Mouse (Mus musculus): ENCODE data around the gene Gmip. TPM values are rescaled to one million over a fixed set of nuclear protein-coding genes. Genes with fewer than 3 reads are reported as not detected.

The Gmip gene
- polyA plus RNA-seq, 1 experiment = 6.8 TPM

DNA sequence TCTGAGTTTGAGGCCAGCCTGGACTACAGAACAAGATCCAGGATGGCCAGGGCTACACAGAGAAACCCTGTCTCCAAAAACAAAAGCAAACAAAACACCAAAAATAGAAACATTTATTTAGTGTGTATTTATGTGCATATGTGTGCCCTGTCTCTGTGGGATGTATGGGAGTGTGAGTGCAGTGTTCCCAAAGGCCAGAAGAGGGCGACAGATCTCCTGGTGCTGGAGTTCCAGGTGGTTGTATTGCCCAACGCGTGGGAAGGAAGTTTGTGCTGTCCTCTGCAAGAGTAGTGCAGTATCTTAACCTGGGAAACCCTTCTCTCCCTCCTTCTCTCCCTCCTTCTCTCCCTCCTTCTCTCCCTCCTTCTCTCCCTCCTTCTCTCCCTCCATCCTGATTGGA is 41.4 kb downstream of the Gmip start:
- H3K36me3 ChIP-seq (ENCODE audit: control insufficient read depth, insufficient read depth) = no peaks in the 10 kb centered on the region
- H3K4me3 ChIP-seq (ENCODE audit: insufficient read depth, poor library complexity, severe bottlenecking) = no peak overlapping the region
- TF ChIP-seq CEBPB (IDR thresholded peaks at IDR 0.05; ENCODE audit: low read depth) (no peak), FOSL1 (IDR thresholded peaks at IDR 0.05; ENCODE audit: insufficient read depth, low read length, poor library complexity, severe bottlenecking) (no peak), MYOG (IDR thresholded peaks at IDR 0.05; ENCODE audit: control insufficient read depth, extremely low read depth, insufficient read length) (no peak), MYOD1 (IDR thresholded peaks at IDR 0.05; ENCODE audit: control insufficient read depth, insufficient read length, low read depth) (no peak), USF1 (IDR thresholded peaks at IDR 0.05; ENCODE audit: low read depth) (no peak), MAX (IDR thresholded peaks at IDR 0.05) (no peak), CTCF (IDR thresholded peaks at IDR 0.05; ENCODE audit: control insufficient read depth, insufficient read depth, insufficient read length) (no peak)
- no peaks in the 10 kb centered on the region for H3K79me2 ChIP-seq (ENCODE audit: control insufficient read depth, insufficient read depth)
- H3ac ChIP-seq (ENCODE audit: control insufficient read depth, insufficient read length, low read depth) = no peak overlapping the region
- H3K79me3 ChIP-seq (ENCODE audit: low read depth) = no peaks in the 10 kb centered on the region
- no peaks in the 10 kb centered on the region for H3K27me3 ChIP-seq (ENCODE audit: control insufficient read depth, insufficient read depth, insufficient read length)

DNA sequence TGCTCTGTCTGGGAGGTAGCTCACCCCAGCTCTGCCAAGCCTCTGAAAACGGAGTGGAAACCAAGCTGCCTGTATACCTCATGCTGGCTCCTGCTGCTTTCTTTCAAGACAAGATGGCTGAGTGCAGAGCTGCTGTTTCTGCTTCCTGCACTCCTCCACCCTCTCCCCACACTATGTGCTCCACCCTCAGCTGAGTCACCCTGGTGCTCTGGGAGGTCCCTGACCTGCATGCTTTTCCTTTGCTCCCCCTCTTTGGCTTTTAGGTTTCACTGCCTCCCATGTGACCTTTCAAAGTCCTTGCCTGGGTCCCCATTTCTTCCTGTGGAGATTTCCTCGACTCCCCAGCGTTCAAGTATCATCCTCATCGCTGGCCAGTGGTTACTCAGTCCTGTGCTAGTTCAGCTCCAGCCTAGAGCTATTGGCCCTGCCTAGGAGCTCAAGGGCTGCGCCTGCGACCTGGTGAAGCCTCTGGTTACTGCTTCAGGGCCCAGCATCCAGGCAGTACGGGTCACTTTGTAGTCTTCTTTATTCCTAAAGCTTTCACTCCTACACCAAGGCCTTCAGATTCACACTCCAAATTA is 42.5 kb downstream of the Gmip start:
- Histone ChIP-seq H3K27me3 (ENCODE audit: control insufficient read depth, insufficient read depth, insufficient read length) (no peaks in the 10 kb centered on the region), H3K36me3 (ENCODE audit: control insufficient read depth, insufficient read depth) (no peaks in the 10 kb centered on the region), H3ac (ENCODE audit: control insufficient read depth, insufficient read length, low read depth) (no peak overlapping the region), H3K79me2 (ENCODE audit: control insufficient read depth, insufficient read depth) (no peaks in the 10 kb centered on the region), H3K4me3 (ENCODE audit: insufficient read depth, poor library complexity, severe bottlenecking) (no peak overlapping the region), H3K79me3 (ENCODE audit: low read depth) (no peaks in the 10 kb centered on the region)
- TF ChIP-seq MYOD1 (IDR thresholded peaks at IDR 0.05; ENCODE audit: control insufficient read depth, insufficient read length, low read depth) = no peak
- TF ChIP-seq MAX (IDR thresholded peaks at IDR 0.05) = no peak
- TF ChIP-seq CTCF (IDR thresholded peaks at IDR 0.05; ENCODE audit: control insufficient read depth, insufficient read depth, insufficient read length) = no peak
- TF ChIP-seq FOSL1 (IDR thresholded peaks at IDR 0.05; ENCODE audit: insufficient read depth, low read length, poor library complexity, severe bottlenecking) = no peak
- TF ChIP-seq MYOG (IDR thresholded peaks at IDR 0.05; ENCODE audit: control insufficient read depth, extremely low read depth, insufficient read length) = no peak
- no peak for TF ChIP-seq CEBPB (IDR thresholded peaks at IDR 0.05; ENCODE audit: low read depth)
- no peak for TF ChIP-seq USF1 (IDR thresholded peaks at IDR 0.05; ENCODE audit: low read depth)

DNA sequence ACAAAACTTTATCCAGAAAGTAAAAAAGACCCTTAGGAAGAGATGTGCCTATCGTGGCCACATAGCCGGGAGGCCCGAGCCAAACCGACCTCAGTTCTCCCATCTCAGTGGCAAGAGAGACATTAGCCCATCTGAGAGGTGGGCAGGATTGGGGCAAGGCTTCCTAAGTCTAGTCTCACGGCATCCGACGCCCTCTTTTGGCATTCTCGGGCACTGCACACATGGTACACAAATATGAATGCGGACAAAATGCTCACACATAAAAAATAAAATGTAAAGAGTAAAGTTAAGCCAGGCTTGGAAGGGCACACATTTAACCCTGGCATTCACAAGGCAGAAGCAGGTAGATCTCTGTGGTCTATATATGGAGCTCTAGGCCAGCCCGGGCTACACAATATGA is 45.4 kb downstream of the Gmip start:
- Histone ChIP-seq H3K79me3 (ENCODE audit: low read depth) (no peaks in the 10 kb centered on the region), H3ac (ENCODE audit: control insufficient read depth, insufficient read length, low read depth) (no peak overlapping the region), H3K4me3 (ENCODE audit: insufficient read depth, poor library complexity, severe bottlenecking) (no peak overlapping the region), H3K27me3 (ENCODE audit: control insufficient read depth, insufficient read depth, insufficient read length) (no peaks in the 10 kb centered on the region), H3K36me3 (ENCODE audit: control insufficient read depth, insufficient read depth) (no peaks in the 10 kb centered on the region), H3K79me2 (ENCODE audit: control insufficient read depth, insufficient read depth) (no peaks in the 10 kb centered on the region)
- TF ChIP-seq CTCF (IDR thresholded peaks at IDR 0.05; ENCODE audit: control insufficient read depth, insufficient read depth, insufficient read length) (no peak), CEBPB (IDR thresholded peaks at IDR 0.05; ENCODE audit: low read depth) (no peak), MYOG (IDR thresholded peaks at IDR 0.05; ENCODE audit: control insufficient read depth, extremely low read depth, insufficient read length) (no peak), USF1 (IDR thresholded peaks at IDR 0.05; ENCODE audit: low read depth) (no peak), MAX (IDR thresholded peaks at IDR 0.05) (no peak), FOSL1 (IDR thresholded peaks at IDR 0.05; ENCODE audit: insufficient read depth, low read length, poor library complexity, severe bottlenecking) (no peak), MYOD1 (IDR thresholded peaks at IDR 0.05; ENCODE audit: control insufficient read depth, insufficient read length, low read depth) (no peak)

DNA sequence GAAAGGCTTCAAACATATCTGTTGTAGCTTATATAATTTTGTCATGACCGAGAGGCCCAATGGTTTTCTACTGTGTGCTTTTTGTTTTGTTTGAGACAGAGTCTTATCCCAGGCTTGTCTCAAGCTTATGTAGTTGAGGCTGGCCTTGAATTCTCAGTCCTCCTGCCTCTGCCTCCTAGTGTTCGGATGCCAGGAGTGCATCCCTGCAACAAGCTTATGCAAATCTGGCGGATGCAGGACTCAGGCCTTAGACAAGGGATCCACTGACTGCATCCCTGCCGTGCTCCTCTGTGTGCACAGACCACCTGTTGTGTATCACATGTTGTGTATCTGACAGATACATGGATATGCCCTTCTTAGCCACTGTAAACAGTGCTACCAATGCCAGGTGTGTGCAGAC is 52.3 kb downstream of the Gmip start:
- Histone ChIP-seq H3K4me3 (ENCODE audit: insufficient read depth, poor library complexity, severe bottlenecking) (no peak overlapping the region), H3K79me2 (ENCODE audit: control insufficient read depth, insufficient read depth) (no peaks in the 10 kb centered on the region), H3K27me3 (ENCODE audit: control insufficient read depth, insufficient read depth, insufficient read length) (no peaks in the 10 kb centered on the region), H3K36me3 (ENCODE audit: control insufficient read depth, insufficient read depth) (no peaks in the 10 kb centered on the region), H3ac (ENCODE audit: control insufficient read depth, insufficient read length, low read depth) (no peak overlapping the region), H3K79me3 (ENCODE audit: low read depth) (no peaks in the 10 kb centered on the region)
- no peak for TF ChIP-seq MYOD1 (IDR thresholded peaks at IDR 0.05; ENCODE audit: control insufficient read depth, insufficient read length, low read depth)
- no peak for TF ChIP-seq MAX (IDR thresholded peaks at IDR 0.05)
- TF ChIP-seq CEBPB (IDR thresholded peaks at IDR 0.05; ENCODE audit: low read depth) = no peak
- TF ChIP-seq FOSL1 (IDR thresholded peaks at IDR 0.05; ENCODE audit: insufficient read depth, low read length, poor library complexity, severe bottlenecking) = no peak
- no peak for TF ChIP-seq CTCF (IDR thresholded peaks at IDR 0.05; ENCODE audit: control insufficient read depth, insufficient read depth, insufficient read length)
- TF ChIP-seq MYOG (IDR thresholded peaks at IDR 0.05; ENCODE audit: control insufficient read depth, extremely low read depth, insufficient read length) = no peak
- TF ChIP-seq USF1 (IDR thresholded peaks at IDR 0.05; ENCODE audit: low read depth) = no peak

DNA sequence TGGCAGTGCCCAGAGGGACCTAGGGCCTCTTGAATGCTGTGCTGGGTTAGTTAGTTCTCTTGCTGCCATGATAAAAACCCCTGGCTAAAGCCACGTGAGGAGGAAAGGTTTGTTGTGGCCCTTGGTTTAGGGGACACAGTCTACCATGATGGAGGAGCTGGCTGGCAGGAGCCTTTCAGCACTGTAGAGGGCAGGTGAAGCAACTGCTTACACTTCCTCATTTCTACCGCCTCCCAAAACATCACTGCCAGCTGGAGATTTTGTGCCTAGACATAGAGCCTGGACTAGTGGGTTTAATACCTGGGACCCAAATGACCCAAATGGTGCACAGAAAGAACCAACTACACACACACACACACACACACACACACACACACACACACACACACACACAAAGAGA is 52.8 kb downstream of the Gmip start:
- Histone ChIP-seq H3K27me3 (ENCODE audit: control insufficient read depth, insufficient read depth, insufficient read length) (no peaks in the 10 kb centered on the region), H3ac (ENCODE audit: control insufficient read depth, insufficient read length, low read depth) (no peak overlapping the region), H3K79me3 (ENCODE audit: low read depth) (no peaks in the 10 kb centered on the region), H3K79me2 (ENCODE audit: control insufficient read depth, insufficient read depth) (no peaks in the 10 kb centered on the region), H3K36me3 (ENCODE audit: control insufficient read depth, insufficient read depth) (no peaks in the 10 kb centered on the region), H3K4me3 (ENCODE audit: insufficient read depth, poor library complexity, severe bottlenecking) (no peak overlapping the region)
- TF ChIP-seq MYOD1 (IDR thresholded peaks at IDR 0.05; ENCODE audit: control insufficient read depth, insufficient read length, low read depth) = no peak
- no peak for TF ChIP-seq FOSL1 (IDR thresholded peaks at IDR 0.05; ENCODE audit: insufficient read depth, low read length, poor library complexity, severe bottlenecking)
- no peak for TF ChIP-seq CEBPB (IDR thresholded peaks at IDR 0.05; ENCODE audit: low read depth)
- TF ChIP-seq MYOG (IDR thresholded peaks at IDR 0.05; ENCODE audit: control insufficient read depth, extremely low read depth, insufficient read length) = no peak
- TF ChIP-seq MAX (IDR thresholded peaks at IDR 0.05) = no peak
- TF ChIP-seq USF1 (IDR thresholded peaks at IDR 0.05; ENCODE audit: low read depth) = no peak
- TF ChIP-seq CTCF (IDR thresholded peaks at IDR 0.05; ENCODE audit: control insufficient read depth, insufficient read depth, insufficient read length) = no peak
